28 mouse cellular contexts compared by ENCODE assay signal in genomic region chr11:82573126-82573525, GRCm38 (mm10).
"Had no signal": no experiment of that assay in that cellular context is flagged by ENCODE, and none has a peak within 500 bp of the region (broad histone marks: within the 10 kb centered on the region; RNA-seq: fewer than 3 reads in every experiment).

No protein-coding gene starts in this region.

- H3K4me2 ChIP-seq: embryonic facial prominence, embryonic 12.5 days; embryonic facial prominence, embryonic 13.5 days; embryonic facial prominence, embryonic 15.5 days; forebrain, embryonic 12.5 days; forebrain, embryonic 13.5 days; forebrain, embryonic 15.5 days had no signal

- DNase-seq: cerebellum, adult 2 months; cerebellum, adult 8-10 months; cerebellum, adult 9-10 months; cerebellum, adult 9-11 months; cerebellum, postnatal 10 days; cerebellum, postnatal 14 days; cerebellum, postnatal 25 days; cerebellum, postnatal 36 days; embryo, embryonic 11 days; forebrain, postnatal 0 days; gastrocnemius, adult 2 months; gastrocnemius, postnatal 10 days; gastrocnemius, postnatal 14 days; gastrocnemius, postnatal 25 days; gastrocnemius, postnatal 36 days; heart, adult 18-20 months; heart, adult 2 months had no signal

- H3K36me3 ChIP-seq: embryonic facial prominence, embryonic 10.5 days; embryonic facial prominence, embryonic 12.5 days; embryonic facial prominence, embryonic 13.5 days; embryonic facial prominence, embryonic 15.5 days; forebrain, embryonic 10.5 days; forebrain, embryonic 12.5 days; forebrain, embryonic 15.5 days had no signal

- H3K9ac ChIP-seq: embryonic facial prominence, embryonic 12.5 days; embryonic facial prominence, embryonic 13.5 days; embryonic facial prominence, embryonic 15.5 days; forebrain, embryonic 12.5 days; forebrain, embryonic 13.5 days; forebrain, embryonic 15.5 days; forebrain, postnatal 0 days had no signal

- H3K27me3 ChIP-seq: embryonic facial prominence, embryonic 12.5 days; embryonic facial prominence, embryonic 15.5 days; forebrain, embryonic 15.5 days had no signal

- H3K9me3 ChIP-seq: embryonic facial prominence, embryonic 10.5 days; embryonic facial prominence, embryonic 12.5 days; embryonic facial prominence, embryonic 13.5 days; embryonic facial prominence, embryonic 15.5 days; forebrain, embryonic 10.5 days; forebrain, embryonic 12.5 days; forebrain, embryonic 13.5 days; forebrain, embryonic 15.5 days had no signal

- H3K27ac ChIP-seq: embryonic facial prominence, embryonic 10.5 days; embryonic facial prominence, embryonic 12.5 days; embryonic facial prominence, embryonic 13.5 days; embryonic facial prominence, embryonic 15.5 days; forebrain, embryonic 10.5 days; forebrain, embryonic 12.5 days; forebrain, embryonic 13.5 days; forebrain, embryonic 15.5 days; gastrocnemius, adult 2 months; heart, adult 2 months had no signal

- H3K4me3 ChIP-seq: embryonic facial prominence, embryonic 10.5 days; embryonic facial prominence, embryonic 12.5 days; embryonic facial prominence, embryonic 13.5 days; embryonic facial prominence, embryonic 15.5 days; erythroblast, embryonic 14.5 days; forebrain, embryonic 10.5 days; forebrain, embryonic 12.5 days; forebrain, embryonic 13.5 days; forebrain, embryonic 15.5 days; gastrocnemius, adult 2 months; heart, adult 2 months had no signal

- ATAC-seq: forebrain, embryonic 13.5 days; forebrain, embryonic 14.5 days; forebrain, embryonic 15.5 days; forebrain, embryonic 16.5 days; forebrain, postnatal 0 days had no signal
